Mouse (Mus musculus) stomach, postnatal 0 days (tissue): ENCODE measurements around the gene Wdr6. TPM values are rescaled to one million over a fixed set of nuclear protein-coding genes. Genes with fewer than 3 reads are reported as not detected.

Source experiments
- ATAC-seq: fragments of 200-750 bp; cut with Nextera tagmentation; 2 replicates; pipeline ENCODE4 v1.8.0; 2017; ENCODE audit not compliant: low FRiP score, low TSS enrichment
- DNase-seq: peaks from one replicate; pipeline ENCODE4 v3.0.0-alpha.2; 2016; ENCODE audit warnings: low spot score
- H3K27ac ChIP-seq: fragments of 300-500 bp; sonication (generic); replicated peaks from 2 replicates; pipeline ENCODE4 v1.5.1; 2014; ENCODE audit warnings: mild to moderate bottlenecking, control low read depth
- H3K27me3 ChIP-seq: fragments of 300-500 bp; sonication (generic); 2 replicates; pipeline ENCODE4 v1.6.1; 2014; ENCODE audit warnings: low read length; ENCODE audit not compliant: control insufficient read depth, insufficient read depth
- H3K36me3 ChIP-seq: fragments of 300-500 bp; sonication (generic); 2 replicates; pipeline ENCODE4 v1.6.1; 2014; ENCODE audit warnings: low read length, mixed read lengths; ENCODE audit not compliant: control insufficient read depth, insufficient read depth
- H3K4me1 ChIP-seq: fragments of 300-500 bp; sonication (generic); replicated peaks from 2 replicates; pipeline ENCODE4 v1.6.1; 2014; ENCODE audit warnings: antibody characterized with exemption; ENCODE audit not compliant: control insufficient read depth, insufficient read depth
- H3K4me2 ChIP-seq: fragments of 300-500 bp; sonication (generic); replicated peaks from 2 replicates; pipeline ENCODE4 v1.6.1; 2014; ENCODE audit warnings: low read depth, mild to moderate bottlenecking, control low read depth, moderate library complexity
- H3K4me3 ChIP-seq: fragments of 300-500 bp; sonication (generic); 2 replicates; pipeline ENCODE4 v1.5.1; 2014; ENCODE audit warnings: low read depth, low read length, control low read depth
- H3K9ac ChIP-seq: fragments of 300-500 bp; sonication (generic); 2 replicates; pipeline ENCODE4 v1.6.1; 2014; ENCODE audit warnings: mild to moderate bottlenecking, low read length, control low read depth, mixed read lengths
- H3K9me3 ChIP-seq: fragments of 300-500 bp; sonication (generic); 2 replicates; pipeline ENCODE4 v1.6.1; 2016; ENCODE audit warnings: low read length; ENCODE audit not compliant: control insufficient read depth
- CTCF ChIP-seq: IDR thresholded peaks from 2 replicates; pipeline ENCODE4 v1.5.1; 2016; ENCODE audit warnings: antibody characterized with exemption, low read depth, mild to moderate bottlenecking, moderate library complexity
- EP300 ChIP-seq: optimal IDR thresholded peaks from 2 replicates; pipeline ENCODE3; 2016; ENCODE audit warnings: antibody characterized with exemption
- WGBS: fragments of 180-500 bp; shearing (Covaris S2); extraction: QIAGEN DNeasy Blood & Tissue Kit; methylation state at CpG from one replicate; pipeline ENCODE4 v1.1.7; 2014; 5-methylcytosine and 5-hydroxymethylcytosine counted together
- polyA plus RNA-seq: library from polyadenylated mRNA; unstranded; fragments of >200 nt; fragmentation: Nextera tagmentation; extraction: Ambion mirVana; gene quantifications from 2 replicates; pipeline ENCODE4 v1.2.1, GENCODE M21; 2015

Wdr6 gene
- polyA plus RNA-seq, 1 experiment from 2014 or later: 23.2 TPM

- DNase-seq: no peak
Observed at GRCm38 (mm10) chr9:108565881-108566814, 12.4 kb downstream of the Wdr6 start.

GRCm38 (mm10) chr9:108564131-108564530 is 14.4 kb downstream of the Wdr6 start:
- peaks cover 6% of the 10 kb centered on the region; the same call in 1 of the 2 replicates for H3K36me3 ChIP-seq
- no peak for TF ChIP-seq CTCF
- TF ChIP-seq EP300: no peak
- peaks cover 5% of the 10 kb centered on the region for H3K4me1 ChIP-seq
- no peak overlapping the region for H3K4me2 ChIP-seq
- H3K27me3 ChIP-seq: no peaks in the 10 kb centered on the region
- ATAC-seq (no peak), DNase-seq (no peak)
- H3K4me3 ChIP-seq: no peak overlapping the region
- no peak overlapping the region for H3K9ac ChIP-seq
- no peaks in the 10 kb centered on the region for H3K9me3 ChIP-seq
- 72% methylated on average over 7 of the region's 7 CpGs for WGBS
- no peak overlapping the region for H3K27ac ChIP-seq

More at GRCm38 (mm10) chr9:108565881-108566814, 12.4 kb downstream of the Wdr6 start:
- peak overlapping the region; percentile 97 for H3K4me2 ChIP-seq
- no peaks in the 10 kb centered on the region for H3K27me3 ChIP-seq
- H3K27ac ChIP-seq: peak overlapping the region; percentile 95
- H3K9me3 ChIP-seq: no peaks in the 10 kb centered on the region
- 12% methylated on average over 35 of the region's 35 CpGs for WGBS
- H3K36me3 ChIP-seq: peaks cover 4% of the 10 kb centered on the region; the same call in 1 of the 2 replicates
- no peak; the same call in 1 of the 2 replicates for ATAC-seq
- H3K4me3 ChIP-seq: peak overlapping the region; percentile 68
- H3K9ac ChIP-seq: peak overlapping the region; percentile 74
- TF ChIP-seq CTCF (no peak), EP300 (no peak)
- peaks cover 5% of the 10 kb centered on the region for H3K4me1 ChIP-seq

- Histone ChIP-seq H3K27me3 (no peaks in the 10 kb centered on the region), H3K4me3 (no peak overlapping the region), H3K36me3 (peaks cover 6% of the 10 kb centered on the region; the same call in 1 of the 2 replicates), H3K9me3 (no peaks in the 10 kb centered on the region), H3K4me2 (no peak overlapping the region), H3K9ac (no peak overlapping the region), H3K4me1 (peaks cover 5% of the 10 kb centered on the region), H3K27ac (no peak overlapping the region)
- no peak for DNase-seq
- WGBS: 88% methylated on average over 8 of the region's 8 CpGs
- TF ChIP-seq CTCF (no peak), EP300 (no peak)
- no peak for ATAC-seq
Observed at GRCm38 (mm10) chr9:108563671-108564070, 14.9 kb downstream of the Wdr6 start.

DNA sequence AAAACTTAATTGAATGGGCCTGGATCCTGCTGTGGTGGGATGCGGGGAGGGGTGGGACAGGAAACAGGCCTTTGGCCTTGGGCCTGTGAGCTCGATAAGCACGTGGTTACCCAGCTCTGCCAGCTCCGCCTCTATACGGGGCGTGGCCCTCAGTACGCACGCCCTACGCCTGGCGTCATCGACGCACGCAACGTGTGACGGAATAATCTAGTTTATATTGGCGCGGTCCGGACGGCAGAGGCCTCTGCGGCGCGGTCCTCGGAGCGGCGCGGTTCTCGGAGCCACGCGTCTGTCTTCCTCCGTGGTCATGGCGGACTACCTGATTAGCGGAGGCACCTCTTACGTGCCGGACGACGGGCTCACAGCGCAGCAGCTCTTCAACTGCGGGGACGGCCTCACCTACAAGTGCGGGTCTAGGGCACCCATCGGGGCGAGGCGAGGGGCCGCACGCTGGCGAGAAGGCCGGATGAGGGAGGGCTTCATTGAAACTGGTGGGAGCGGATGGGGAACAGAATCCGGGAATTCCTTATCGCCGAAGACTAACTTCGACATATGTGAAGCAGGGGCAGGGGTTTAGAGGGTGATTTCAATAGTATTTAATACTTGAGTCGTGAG is 18.2 kb downstream of the Wdr6 start, which contains the start of gene Impdh2:
Gene Impdh2, plus strand, starts transcription at position 60 of the 615 bp plus-strand sequence.
- Histone ChIP-seq H3K9ac (peak within 1 kb of the TSS; percentile 69), H3K9me3 (no peaks in the 10 kb centered on the region), H3K27me3 (no peaks in the 10 kb centered on the region), H3K4me2 (peak within 1 kb of the TSS; percentile 74), H3K4me3 (peak within 1 kb of the TSS; percentile 52), H3K27ac (peak within 1 kb of the TSS; percentile 67; the same call in 1 of the 2 replicates), H3K36me3 (peaks cover 17% of the 10 kb centered on the region), H3K4me1 (no peaks in the 10 kb centered on the region)
- peak; percentile 60 for TF ChIP-seq EP300
- TF ChIP-seq CTCF: peak; percentile 39
- peak; percentile 99 for ATAC-seq
- 0% methylated on average over 50 of the region's 53 CpGs for WGBS
- DNase-seq: peak; percentile 96

GRCm38 (mm10) chr9:108559169-108559568 is 19.4 kb downstream of the Wdr6 start:
- Histone ChIP-seq H3K36me3 (peaks cover 20% of the 10 kb centered on the region), H3K27me3 (no peaks in the 10 kb centered on the region), H3K4me2 (no peak overlapping the region), H3K27ac (no peak overlapping the region), H3K9ac (no peak overlapping the region), H3K4me3 (no peak overlapping the region), H3K9me3 (no peaks in the 10 kb centered on the region), H3K4me1 (no peaks in the 10 kb centered on the region)
- TF ChIP-seq CTCF (no peak), EP300 (no peak)
- DNase-seq (no peak), ATAC-seq (no peak)
- WGBS: 93% methylated on average over 4 of the region's 4 CpGs
